8 mouse cellular contexts compared by ENCODE assay signal in the genomic region with DNA sequence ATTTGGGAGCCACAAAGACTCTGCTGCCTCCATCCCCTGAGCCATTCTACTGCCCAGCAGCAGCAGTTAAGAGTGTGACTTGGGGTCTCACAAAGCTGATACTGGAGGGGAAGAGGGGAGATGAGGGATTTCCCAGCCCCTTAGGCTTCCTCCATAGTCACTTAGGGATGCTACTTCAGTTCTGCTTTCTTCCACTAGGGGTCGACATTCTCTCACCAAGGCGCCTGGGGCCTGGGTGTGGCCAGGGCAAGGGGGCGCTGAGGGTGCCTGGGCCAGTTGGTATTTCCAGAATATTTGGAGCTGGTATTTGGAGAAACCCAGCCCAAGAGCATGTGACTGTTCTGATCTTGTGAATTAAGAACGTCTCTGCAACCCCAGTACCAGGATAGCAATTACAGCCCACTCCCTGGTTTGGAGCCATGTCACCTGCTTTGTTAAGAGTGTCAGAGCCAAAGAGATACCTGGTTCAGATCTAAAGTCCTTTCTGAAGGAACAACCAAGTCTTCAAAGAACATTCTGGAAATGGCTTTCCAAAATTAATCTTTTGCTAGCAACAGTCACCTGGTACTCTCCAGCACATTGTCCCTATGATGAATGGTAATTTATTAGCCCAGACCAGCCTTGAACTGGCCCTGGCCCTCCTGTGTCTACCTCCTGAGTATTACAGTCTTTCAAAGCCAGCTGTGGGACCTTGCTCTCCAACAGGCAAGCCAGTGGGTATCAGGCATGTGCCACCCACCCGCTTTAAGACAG. TPM values are rescaled to one million over a fixed set of nuclear protein-coding genes. Genes with fewer than 3 reads are reported as not detected.
DNase-seq lines count a peak whose midpoint lies in the region; ATAC-seq and TF ChIP-seq lines count a peak whose summit lies in the region.

No protein-coding gene starts in this region.

- ATAC-seq in hindbrain, postnatal 0 days, result peak; percentile 72
- peak; percentile 95 for ATAC-seq in megakaryocyte progenitor cell, adult 5-6 weeks (replicated peaks; ENCODE audit: poor library complexity)

- H3K9me3 ChIP-seq in hindbrain, postnatal 0 days (ENCODE audit: low read length), result no peaks in the 10 kb centered on the region

- no peak overlapping the region for H3K27ac ChIP-seq in bone marrow, adult 2 months (ENCODE audit: control insufficient read depth, insufficient read depth, low read depth, low read length, poor library complexity)
- no peak overlapping the region for H3K27ac ChIP-seq in embryonic fibroblast, embryonic 13.5 days (ENCODE audit: insufficient read depth, low read length)
- 0 out of 2 replicates have a peak overlapping the region, but pooled peaks have one; percentile 11 for H3K27ac ChIP-seq in hindbrain, postnatal 0 days
- H3K27ac ChIP-seq in small intestine, adult 2 months (ENCODE audit: insufficient read depth, low read depth, low read length), result no peak overlapping the region

- WGBS in bone marrow, adult 2 months, result 36% methylated on average over 5 of the region's 5 CpGs
- 27% methylated on average over 5 of the region's 5 CpGs for WGBS in hindbrain, postnatal 0 days
- WGBS in small intestine, adult 2 months, result 29% methylated on average over 5 of the region's 5 CpGs

- no peaks in the 10 kb centered on the region for H3K27me3 ChIP-seq in hindbrain, postnatal 0 days (ENCODE audit: insufficient read depth, low read length)
- no peaks in the 10 kb centered on the region for H3K27me3 ChIP-seq in small intestine, adult 2 months (ENCODE audit: control insufficient read depth, insufficient read depth, low read length)

- no peaks in the 10 kb centered on the region for H3K4me1 ChIP-seq in bone marrow, adult 2 months (ENCODE audit: control insufficient read depth, insufficient read depth, low read length)
- peaks cover 5% of the 10 kb centered on the region; the same call in 1 of the 2 replicates for H3K4me1 ChIP-seq in embryonic fibroblast, embryonic 13.5 days (ENCODE audit: control insufficient read depth, insufficient read depth, low read length)
- no peaks in the 10 kb centered on the region for H3K4me1 ChIP-seq in hindbrain, postnatal 0 days (ENCODE audit: insufficient read depth, low read length)
- no peaks in the 10 kb centered on the region for H3K4me1 ChIP-seq in small intestine, adult 2 months (ENCODE audit: control insufficient read depth, insufficient read depth, insufficient read length, low read length)

- TF ChIP-seq POLR2A in bone marrow, adult 2 months (IDR thresholded peaks at IDR 0.05; ENCODE audit: borderline replicate concordance, control insufficient read depth, low read depth, low read length), result no peak
- no peak for TF ChIP-seq POLR2A in embryonic fibroblast, embryonic 13.5 days (IDR thresholded peaks at IDR 0.05; ENCODE audit: low read depth, low read length)
- TF ChIP-seq POLR2A in small intestine, adult 2 months (IDR thresholded peaks at IDR 0.05; ENCODE audit: low read depth, low read length), result no peak

- DNase-seq in kidney, adult 18-20 months, result peak; percentile 58
- no peak for DNase-seq in kidney, adult 11 months
- DNase-seq in hindbrain, postnatal 0 days (ENCODE audit: low spot score), result peak; percentile 77
- DNase-seq in left cerebral cortex, adult 9 months (ENCODE audit: low spot score in 2 of 2), result peak; percentile 42 to 70

- no peak overlapping the region for H3K9ac ChIP-seq in hindbrain, postnatal 0 days (replicated peaks; ENCODE audit: low read length)

- H3K36me3 ChIP-seq in hindbrain, postnatal 0 days (ENCODE audit: insufficient read depth, low read length), result peaks cover 39% of the 10 kb centered on the region
- H3K36me3 ChIP-seq in small intestine, adult 2 months (ENCODE audit: control insufficient read depth, insufficient read depth, low read length), result peaks cover 3% of the 10 kb centered on the region; the same call in 1 of the 2 replicates

- TF ChIP-seq CTCF in bone marrow, adult 2 months (IDR thresholded peaks at IDR 0.05; ENCODE audit: control insufficient read depth, insufficient read depth, low read length), result peak; percentile 83
- peak; percentile 57 for TF ChIP-seq CTCF in embryonic fibroblast, embryonic 13.5 days (IDR thresholded peaks at IDR 0.05; ENCODE audit: borderline replicate concordance, insufficient read depth, low read length)
- peak; percentile 95 for TF ChIP-seq CTCF in hindbrain, postnatal 0 days (IDR thresholded peaks at IDR 0.05; ENCODE audit: low read depth)
- peak; percentile 94; the same call in 1 of the 2 replicates for TF ChIP-seq CTCF in small intestine, adult 2 months (IDR thresholded peaks at IDR 0.05; ENCODE audit: extremely low read depth, insufficient read length, insufficient replicate concordance, low read depth, low read length)

- H3K4me2 ChIP-seq in hindbrain, postnatal 0 days (ENCODE audit: low read depth, low read length), result no peak overlapping the region

- H3K4me3 ChIP-seq in bone marrow, adult 2 months (replicated peaks; ENCODE audit: control insufficient read depth, low read depth, low read length), result no peak overlapping the region
- H3K4me3 ChIP-seq in embryonic fibroblast, embryonic 13.5 days (ENCODE audit: insufficient read depth, low read length), result no peak overlapping the region
- H3K4me3 ChIP-seq in hindbrain, postnatal 0 days (ENCODE audit: low read length), result no peak overlapping the region
- no peak overlapping the region for H3K4me3 ChIP-seq in small intestine, adult 2 months (ENCODE audit: low read depth, low read length)

RNA-seq across cellular contexts. Expression of a gene that starts 42.7 kb away (rescaled TPM):
- 8.6 and 11.7 TPM in 2 replicates for polyA plus RNA-seq in bone marrow, adult 2 months (2011; ENCODE audit: insufficient read depth, insufficient read length, low replicate concordance, missing spikeins)
- polyA plus RNA-seq in embryonic fibroblast, embryonic 13.5 days (2011; ENCODE audit: insufficient read length, low read depth, missing spikeins), result 9.9 and 10.4 TPM in 2 replicates
- 43.0 and 49.9 TPM in 2 replicates for total RNA-seq in hindbrain, postnatal 0 days (2014; rRNA removed)
- polyA plus RNA-seq in hindbrain, postnatal 0 days (2015; fragmentation: Nextera tagmentation; extraction: Ambion mirVana), result 30.4 and 32.0 TPM in 2 replicates
- 1.9 and 2.2 TPM in 2 replicates for total RNA-seq in megakaryocyte progenitor cell, adult 5-6 weeks (2015)
- total RNA-seq in megakaryocyte progenitor cell, adult 5-6 weeks (2017), result 2.7 TPM in 2 replicates
- 5.1 TPM in 2 replicates for polyA plus RNA-seq in small intestine, adult 2 months (2012; rRNA removed)

RNA-seq across cellular contexts. Expression of a gene that starts 42.8 kb away (rescaled TPM):
- polyA plus RNA-seq in bone marrow, adult 2 months (2011; ENCODE audit: insufficient read depth, insufficient read length, low replicate concordance, missing spikeins), result 26.0 and 35.8 TPM in 2 replicates
- polyA plus RNA-seq in embryonic fibroblast, embryonic 13.5 days (2011; ENCODE audit: insufficient read length, low read depth, missing spikeins), result 31.6 and 33.6 TPM in 2 replicates
- total RNA-seq in hindbrain, postnatal 0 days (2014; rRNA removed), result 19.7 and 22.2 TPM in 2 replicates
- polyA plus RNA-seq in hindbrain, postnatal 0 days (2015; fragmentation: Nextera tagmentation; extraction: Ambion mirVana), result 84.8 and 89.5 TPM in 2 replicates
- 40.5 and 43.3 TPM in 2 replicates for total RNA-seq in megakaryocyte progenitor cell, adult 5-6 weeks (2015)
- total RNA-seq in megakaryocyte progenitor cell, adult 5-6 weeks (2017), result 68.0 and 73.9 TPM in 2 replicates
- polyA plus RNA-seq in small intestine, adult 2 months (2012; rRNA removed), result 5.3 and 9.0 TPM in 2 replicates

RNA-seq across cellular contexts. Expression of a gene that starts 57.1 kb away (rescaled TPM):
- 14.7 and 35.0 TPM in 2 replicates for polyA plus RNA-seq in bone marrow, adult 2 months (2011; ENCODE audit: insufficient read depth, insufficient read length, low replicate concordance, missing spikeins)
- polyA plus RNA-seq in embryonic fibroblast, embryonic 13.5 days (2011; ENCODE audit: insufficient read length, low read depth, missing spikeins), result 31.5 and 38.9 TPM in 2 replicates
- 62.4 and 64.0 TPM in 2 replicates for total RNA-seq in hindbrain, postnatal 0 days (2014; rRNA removed)
- 81.5 and 83.2 TPM in 2 replicates for polyA plus RNA-seq in hindbrain, postnatal 0 days (2015; fragmentation: Nextera tagmentation; extraction: Ambion mirVana)
- total RNA-seq in megakaryocyte progenitor cell, adult 5-6 weeks (2015), result 63.5 and 65.1 TPM in 2 replicates
- 71.7 and 96.5 TPM in 2 replicates for total RNA-seq in megakaryocyte progenitor cell, adult 5-6 weeks (2017)
- 38.8 and 78.6 TPM in 2 replicates for polyA plus RNA-seq in small intestine, adult 2 months (2012; rRNA removed)
